Mouse (Mus musculus): ENCODE data around the gene Iglon5. TPM values are rescaled to one million over a fixed set of nuclear protein-coding genes. Genes with fewer than 3 reads are reported as not detected.

The Iglon5 gene
- total RNA-seq, 4 experiments from 2014 or later, result 0.09 to 0.38 (median 0.24) TPM

- no peak for DNase-seq (ENCODE audit: low spot score)
Observed at GRCm38 (mm10) chr7:43427406-43427805, 62.5 kb downstream of the Iglon5 start, which contains the start of gene Lim2. TSS of gene Lim2 (plus strand) at chr7:43427670.

DNA sequence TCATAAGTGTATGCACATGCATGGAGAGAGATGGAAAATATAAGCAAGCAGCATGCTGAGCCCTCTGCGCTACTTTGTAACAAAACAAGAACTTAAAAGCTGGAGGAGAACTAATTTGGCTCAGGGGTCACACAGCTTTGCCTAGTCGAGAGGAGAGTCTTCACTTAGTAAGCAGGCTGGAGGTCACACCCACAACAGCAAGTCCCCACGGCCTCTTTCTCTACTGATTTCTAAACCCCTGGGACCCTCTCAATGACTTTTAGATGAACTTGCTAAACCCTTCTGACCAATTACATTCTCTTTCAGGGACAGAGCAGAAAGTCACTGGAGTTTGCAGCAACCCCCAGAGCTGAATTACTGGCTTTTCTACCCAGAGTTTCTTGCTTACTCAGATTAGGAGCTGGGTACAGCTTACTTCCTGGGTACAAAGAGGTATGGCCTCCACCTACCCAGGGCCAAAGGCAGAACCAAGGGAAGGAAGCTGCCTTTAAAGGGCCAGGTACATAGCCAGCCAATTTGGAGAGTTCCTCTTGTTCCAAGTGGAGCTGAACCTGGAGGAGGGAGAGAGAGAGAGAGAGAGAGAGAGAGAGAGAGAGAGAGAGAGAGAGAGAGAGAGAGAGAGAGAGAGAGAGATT lies 65.8 kb downstream of the Iglon5 start:
- DNase-seq (ENCODE audit: low spot score), result no peak

GRCm38 (mm10) chr7:43422995-43423617 lies 66.8 kb downstream of the Iglon5 start:
- peak; percentile 79 for DNase-seq (ENCODE audit: low spot score)

Small RNA genes lying within 50 kb of the gene (microRNA-seq; reads per million reads assigned to microRNA genes)
- 3.4 reads per million, percentile 6 among the genes with 10 or more reads in this experiment for gene Mir7051

Other genes starting within 250 kb of the Iglon5 start
- gene Zfp715, start 176.8 kb downstream of the Iglon5 start, total RNA-seq (2022), result 10 to 100 TPM; 14.9 to 16.4 (median 15.7) TPM
- gene Siglecf, start 138.7 kb downstream of the Iglon5 start, total RNA-seq (2022), result not detected
- under 1 TPM; 0.06 to 0.69 (median 0.15) TPM for gene Siglecg, start 81.9 kb downstream of the Iglon5 start, total RNA-seq (2022)
- under 1 TPM in 1 of 4 experiments, not detected in 3; 0.32 TPM for gene Lim2, start 62.4 kb downstream of the Iglon5 start, total RNA-seq (2022)
- gene Nkg7, start 53.0 kb downstream of the Iglon5 start, total RNA-seq (2022), result 1 to 10 TPM in 1 of 4 experiments, not detected in 3; 1.1 TPM
- not detected for gene Cldnd2, start 49.3 kb downstream of the Iglon5 start, total RNA-seq (2022)
- gene Etfb, start 46.0 kb downstream of the Iglon5 start, total RNA-seq (2022), result 1,000 to 10,000 TPM; 1,243 to 1,357 (median 1,292) TPM
- gene Gm45233, start 45.9 kb downstream of the Iglon5 start, total RNA-seq (2022), result 1 to 10 TPM in 2 of 4 experiments, under 1 TPM in 2; 0.44 to 1.3 (median 0.94) TPM
- gene Vsig10l, start 26.9 kb downstream of the Iglon5 start, total RNA-seq (2022), result 1 to 10 TPM in 2 of 4 experiments, under 1 TPM in 2; 0.71 to 4.4 (median 1.6) TPM
- not detected for gene 4931406B18Rik, start 15.9 kb upstream of the Iglon5 start, total RNA-seq (2022)
- 1 to 10 TPM; 1.6 to 3.1 (median 2.7) TPM for gene Cd33, start 54.4 kb upstream of the Iglon5 start, total RNA-seq (2022)
- gene Zfp658, start 72.2 kb upstream of the Iglon5 start, total RNA-seq (2022), result 1 to 10 TPM in 1 of 4 experiments, under 1 TPM in 3; 0.66 to 1.1 (median 0.88) TPM
- 1 to 10 TPM; 4.4 to 8.0 (median 5.6) TPM for gene Zfp719, start 89.5 kb upstream of the Iglon5 start, total RNA-seq (2022)
- not detected for gene Zfp819, start 117.1 kb upstream of the Iglon5 start, total RNA-seq (2022)
- gene Ceacam18, start 144.6 kb upstream of the Iglon5 start, total RNA-seq (2022), result not detected
- 1 to 10 TPM in 3 of 4 experiments, under 1 TPM in 1; 0.75 to 1.6 (median 1.1) TPM for gene Siglece, start 170.1 kb upstream of the Iglon5 start, total RNA-seq (2022)
- 1 to 10 TPM; 2.9 to 3.4 (median 3.1) TPM for gene Ctu1, start 181.9 kb upstream of the Iglon5 start, total RNA-seq (2022)
- gene Klk14, start 200.3 kb upstream of the Iglon5 start, total RNA-seq (2022), result under 1 TPM in 3 of 4 experiments, not detected in 1; 0.27 to 0.49 (median 0.34) TPM
- gene Klk13, start 222.5 kb upstream of the Iglon5 start, total RNA-seq (2022), result not detected

Measured in heart, adult 8-10 months (tissue).